Mouse (Mus musculus) MEL (cell line): ENCODE results near the gene Nt5c2. TPM values are rescaled to one million over a fixed set of nuclear protein-coding genes. Genes with fewer than 3 reads are reported as not detected.

Source experiments
- DNase-seq: peaks from one replicate; pipeline ENCODE4 v3.0.0; 2011; ENCODE audit warnings: low read depth, low spot score
- H3K27ac ChIP-seq: 2 replicates; pipeline ENCODE4 v1.5.1; 2012; ENCODE audit warnings: low read depth, mild to moderate bottlenecking, control low read depth, low read length, moderate library complexity; ENCODE audit not compliant: control insufficient read depth
- H3K27me3 ChIP-seq, 2 experiments: fragments of 150-350 bp in 1 of 2; sonication (generic) in 1 of 2; 2 replicates each; pipeline ENCODE4 v1.6.1; 2012; ENCODE audit warnings: low read length in 2 of 2, mild to moderate bottlenecking in 2 of 2, improper control_type of control experiment in 1 of 2, moderate library complexity in 1 of 2; ENCODE audit not compliant: insufficient read depth in 2 of 2, control insufficient read depth in 1 of 2
- H3K36me3 ChIP-seq, 2 experiments: 2 replicates each; pipeline ENCODE4 v1.6.1; 2012 to 2014; ENCODE audit warnings: low read length in 2 of 2, improper control_type of control experiment in 1 of 2, inconsistent platforms in 1 of 2, mild to moderate bottlenecking in 1 of 2; ENCODE audit not compliant: insufficient read depth in 2 of 2, control insufficient read depth in 1 of 2
- H3K4me1 ChIP-seq, 2 experiments: fragments of 150-350 bp in 1 of 2; sonication (generic) in 1 of 2; 2 replicates each; pipeline ENCODE4 v1.6.1; 2012; ENCODE audit warnings: low read length in 2 of 2, improper control_type of control experiment in 1 of 2, mild to moderate bottlenecking in 1 of 2; ENCODE audit not compliant: insufficient read depth in 2 of 2, control insufficient read depth in 1 of 2
- H3K4me3 ChIP-seq, 2 experiments: fragments of 150-350 bp in 1 of 2; sonication (generic) in 1 of 2; 2 replicates each; pipeline ENCODE4 v1.5.1; 2012; ENCODE audit warnings: low read depth in 2 of 2, low read length in 2 of 2, mild to moderate bottlenecking in 2 of 2, moderate library complexity in 2 of 2, control low read depth in 1 of 2, improper control_type of control experiment in 1 of 2; ENCODE audit not compliant: control insufficient read depth in 1 of 2, insufficient read depth in 1 of 2
- H3K79me2 ChIP-seq: 2 replicates; pipeline ENCODE4 v1.6.1; 2012; ENCODE audit warnings: mild to moderate bottlenecking, low read length, moderate library complexity; ENCODE audit not compliant: control insufficient read depth, poor library complexity, insufficient read depth
- H3K9ac ChIP-seq: 2 replicates; pipeline ENCODE4 v1.6.1; 2012; ENCODE audit warnings: low read depth, mild to moderate bottlenecking, control low read depth, low read length, moderate library complexity; ENCODE audit not compliant: control insufficient read depth, poor library complexity, severe bottlenecking
- H3K9me3 ChIP-seq: fragments of 150-350 bp; sonication (generic); replicated peaks from 2 replicates; pipeline ENCODE4 v1.6.1; 2012; ENCODE audit warnings: mild to moderate bottlenecking, low read length, improper control_type of control experiment, moderate library complexity; ENCODE audit not compliant: insufficient read depth
- BHLHE40 ChIP-seq: IDR thresholded peaks from 2 replicates; pipeline ENCODE4 v1.6.1; 2012; ENCODE audit warnings: low read depth, mild to moderate bottlenecking, inconsistent platforms, low read length, improper control_type of control experiment, borderline replicate concordance
- CHD2 ChIP-seq: IDR thresholded peaks from 2 replicates; pipeline ENCODE4 v1.6.1; 2011; ENCODE audit warnings: low read length, improper control_type of control experiment
- CTCF ChIP-seq, 3 experiments: IDR thresholded peaks in 2 of 3; conservative IDR thresholded peaks in 1 of 3; 2 replicates each; pipeline ENCODE4 v1.5.1; 2011 to 2012; ENCODE audit warnings: low read length in 3 of 3, low read depth in 2 of 3, mild to moderate bottlenecking in 2 of 3, improper control_type of control experiment in 1 of 3, inconsistent platforms in 1 of 3, mixed read lengths in 1 of 3, moderate library complexity in 1 of 3; ENCODE audit not compliant: control insufficient read depth in 1 of 3, insufficient read depth in 1 of 3, poor library complexity in 1 of 3, severe bottlenecking in 1 of 3
- E2F4 ChIP-seq: IDR thresholded peaks from 2 replicates; pipeline ENCODE4 v1.6.1; 2011; ENCODE audit warnings: low read depth, low read length, improper control_type of control experiment, borderline replicate concordance
- EP300 ChIP-seq, 2 experiments: IDR thresholded peaks; 2 replicates each; pipeline ENCODE4 v1.6.1; 2011; ENCODE audit warnings: improper control_type of control experiment in 2 of 2, low read length in 2 of 2, low read depth in 1 of 2, mild to moderate bottlenecking in 1 of 2
- ETS1 ChIP-seq: IDR thresholded peaks from 2 replicates; pipeline ENCODE4 v1.6.1; 2012; ENCODE audit warnings: low read depth, mild to moderate bottlenecking, inconsistent platforms, low read length, improper control_type of control experiment, moderate library complexity
- GATA1 ChIP-seq: IDR thresholded peaks from 2 replicates; pipeline ENCODE4 v1.6.1; 2011; ENCODE audit warnings: low read depth, low read length, improper control_type of control experiment
- HCFC1 ChIP-seq: IDR thresholded peaks from 2 replicates; pipeline ENCODE4 v1.6.1; 2012; ENCODE audit warnings: low read depth, mild to moderate bottlenecking, inconsistent platforms, low read length, improper control_type of control experiment, moderate library complexity
- JUND ChIP-seq: IDR thresholded peaks from 2 replicates; pipeline ENCODE4 v1.6.1; 2011; ENCODE audit warnings: low read depth, mild to moderate bottlenecking, improper control_type of control experiment, low read length
- KAT2A ChIP-seq: conservative IDR thresholded peaks from 2 replicates; pipeline ENCODE4 v1.6.1; 2012; ENCODE audit warnings: low read depth, low read length, improper control_type of control experiment, inconsistent platforms
- MAFK ChIP-seq: IDR thresholded peaks from 2 replicates; pipeline ENCODE4 v1.6.1; 2011; ENCODE audit warnings: low read depth, mild to moderate bottlenecking, low read length, improper control_type of control experiment, borderline replicate concordance
- MEF2A ChIP-seq: IDR thresholded peaks from 2 replicates; pipeline ENCODE4 v1.6.1; 2014; ENCODE audit warnings: low read depth, mild to moderate bottlenecking, inconsistent platforms, low read length, improper control_type of control experiment; ENCODE audit not compliant: poor library complexity, insufficient replicate concordance, severe bottlenecking; ENCODE audit errors: extremely low read depth
- MXI1 ChIP-seq: IDR thresholded peaks from 2 replicates; pipeline ENCODE4 v1.6.1; 2011; ENCODE audit warnings: mild to moderate bottlenecking, low read depth, low read length, improper control_type of control experiment
- MYB ChIP-seq: IDR thresholded peaks from 2 replicates; pipeline ENCODE4 v1.6.1; 2011; ENCODE audit warnings: mild to moderate bottlenecking, low read depth, low read length, improper control_type of control experiment
- MYC ChIP-seq: IDR thresholded peaks from 2 replicates; pipeline ENCODE4 v1.6.1; 2011; ENCODE audit warnings: low read depth, mild to moderate bottlenecking, low read length, improper control_type of control experiment, moderate library complexity
- NELFE ChIP-seq: IDR thresholded peaks from 2 replicates; pipeline ENCODE4 v1.6.1; 2011; ENCODE audit warnings: low read depth, low read length, improper control_type of control experiment
- POLR2A ChIP-seq, 2 experiments: IDR thresholded peaks; 2 replicates each; pipeline ENCODE4 v1.6.1; 2011 to 2012; ENCODE audit warnings: low read length in 2 of 2, mild to moderate bottlenecking in 2 of 2, control low read depth in 1 of 2, improper control_type of control experiment in 1 of 2, low read depth in 1 of 2, moderate library complexity in 1 of 2; ENCODE audit not compliant: control insufficient read depth in 1 of 2, insufficient read depth in 1 of 2, poor library complexity in 1 of 2
- POLR2AphosphoS2 ChIP-seq: IDR thresholded peaks from 2 replicates; pipeline ENCODE4 v1.6.1; 2011; ENCODE audit warnings: low read length, improper control_type of control experiment
- POLR2AphosphoS5 ChIP-seq: IDR thresholded peaks from 2 replicates; pipeline ENCODE4 v1.6.1; 2012; ENCODE audit warnings: low read depth, borderline replicate concordance, mild to moderate bottlenecking, inconsistent platforms, low read length, moderate library complexity, mixed read lengths
- RCOR1 ChIP-seq: IDR thresholded peaks from 2 replicates; pipeline ENCODE4 v1.6.1; 2012; ENCODE audit warnings: low read depth, mild to moderate bottlenecking, inconsistent platforms, low read length, improper control_type of control experiment
- SIN3A ChIP-seq: IDR thresholded peaks from 2 replicates; pipeline ENCODE4 v1.6.1; 2012; ENCODE audit warnings: low read length, improper control_type of control experiment, inconsistent platforms
- SMC3 ChIP-seq: IDR thresholded peaks from 2 replicates; pipeline ENCODE4 v1.6.1; 2011; ENCODE audit warnings: low read depth, low read length, improper control_type of control experiment
- TAL1 ChIP-seq: IDR thresholded peaks from 2 replicates; pipeline ENCODE4 v1.6.1; 2012; ENCODE audit warnings: mild to moderate bottlenecking, inconsistent platforms, low read length, moderate library complexity, mixed read lengths
- TBP ChIP-seq: IDR thresholded peaks from 2 replicates; pipeline ENCODE4 v1.8.0; 2011; ENCODE audit warnings: low read depth, low read length, improper control_type of control experiment
- TCF12 ChIP-seq: IDR thresholded peaks from 2 replicates; pipeline ENCODE4 v1.6.1; 2014; ENCODE audit warnings: low read depth, mild to moderate bottlenecking, inconsistent platforms, low read length, improper control_type of control experiment, moderate library complexity
- UBTF ChIP-seq: IDR thresholded peaks from 2 replicates; pipeline ENCODE4 v1.6.1; 2012; ENCODE audit warnings: low read depth, mild to moderate bottlenecking, inconsistent platforms, low read length, improper control_type of control experiment, moderate library complexity, borderline replicate concordance; ENCODE audit not compliant: insufficient read depth
- ZC3H11A ChIP-seq: IDR thresholded peaks from 2 replicates; pipeline ENCODE4 v1.6.1; 2012; ENCODE audit warnings: low read depth, mild to moderate bottlenecking, inconsistent platforms, low read length, improper control_type of control experiment
- ZKSCAN1 ChIP-seq: IDR thresholded peaks from 2 replicates; pipeline ENCODE4 v1.6.1; 2012; ENCODE audit warnings: low read depth, mild to moderate bottlenecking, inconsistent platforms, low read length, improper control_type of control experiment, moderate library complexity
- ZMIZ1 ChIP-seq: IDR thresholded peaks from 2 replicates; pipeline ENCODE4 v1.6.1; 2012; ENCODE audit warnings: low read depth, mild to moderate bottlenecking, inconsistent platforms, low read length, improper control_type of control experiment, moderate library complexity
- ZNF384 ChIP-seq: IDR thresholded peaks from 2 replicates; pipeline ENCODE4 v1.6.1; 2012; ENCODE audit warnings: low read depth, mild to moderate bottlenecking, inconsistent platforms, low read length, improper control_type of control experiment
- polyA plus RNA-seq, 2 experiments: library from polyadenylated mRNA; stranded (reverse) in 1 of 2; unstranded in 1 of 2; fragments of >175 nt in 1 of 2; fragments of >200 nt in 1 of 2; gene quantifications; 2 replicates each; pipeline versions ENCODE4 v1.2.1 to v1.2.4; 2012; ENCODE audit warnings: low replicate concordance in 2 of 2, low read depth in 1 of 2; ENCODE audit not compliant: insufficient read length in 2 of 2, insufficient read depth in 1 of 2, missing spikeins in 1 of 2
- total RNA-seq: library from RNA; depleted of rRNA; stranded (reverse); fragments of 300-350 nt; gene quantifications from 2 replicates; pipeline ENCODE4 v1.2.3, GENCODE M21; 2012

Gene Nt5c2
- total and polyA plus RNA-seq, 3 experiments = 64.6 to 455 (median 147) TPM

GRCm38 (mm10) chr19:46864731-46865331, 150.1 kb downstream of the Nt5c2 start:
- peak overlapping the region; percentile 7 to 15 for H3K4me3 ChIP-seq
- H3K9me3 ChIP-seq = no peaks in the 10 kb centered on the region
- peaks cover 0 to 36% of the 10 kb centered on the region in 2 experiments; a peak in 2 of 4 replicates for H3K36me3 ChIP-seq
- peaks cover 20 to 37% of the 10 kb centered on the region in 2 experiments for H3K4me1 ChIP-seq
- no peaks in the 10 kb centered on the region for H3K79me2 ChIP-seq
- H3K27ac ChIP-seq = peak overlapping the region; percentile 64
- TF ChIP-seq POLR2A (IDR thresholded peaks at IDR 0.05; ENCODE audit: control insufficient read depth in 1 of 2, insufficient read depth in 1 of 2, low read depth in 1 of 2, low read length in 2 of 2, poor library complexity in 1 of 2) = 0 out of 4 replicates have a peak, but pooled peaks of 1 of the 2 experiments have one; percentile 27
- no peak for TF ChIP-seq POLR2AphosphoS5
- no peak for TF ChIP-seq ZKSCAN1
- TF ChIP-seq TBP = no peak
- peak; percentile 71 for TF ChIP-seq TCF12
- TF ChIP-seq GATA1 = peak; percentile 89
- peak; percentile 60 for TF ChIP-seq RCOR1
- TF ChIP-seq TAL1 = peak; percentile 52
- peak; percentile 67; the same call in 1 of the 2 replicates for TF ChIP-seq ETS1
- TF ChIP-seq MYC = no peak
- TF ChIP-seq MAFK = no peak
- 0 out of 2 replicates have a peak, but pooled peaks have one; percentile 15 for TF ChIP-seq BHLHE40
- TF ChIP-seq MXI1 = 0 out of 2 replicates have a peak, but pooled peaks have one; percentile 37
- no peak for TF ChIP-seq ZMIZ1
- TF ChIP-seq ZNF384 = peak; percentile 89
- no peak for TF ChIP-seq HCFC1
- peak in 1 of 2 experiments; percentile 71; a peak in 2 of 4 replicates for TF ChIP-seq EP300 (IDR thresholded peaks at IDR 0.05; ENCODE audit: low read depth in 1 of 2, low read length in 2 of 2)
- peak overlapping the region; percentile 42 for H3K9ac ChIP-seq
- peak; percentile 75 for DNase-seq
- no peaks in the 10 kb centered on the region for H3K27me3 ChIP-seq

GRCm38 (mm10) chr19:46864079-46864478, 150.9 kb downstream of the Nt5c2 start:
- peaks cover 0 to 34% of the 10 kb centered on the region in 2 experiments; a peak in 2 of 4 replicates for H3K36me3 ChIP-seq
- peak overlapping the region; percentile 84 for H3K27ac ChIP-seq
- H3K9ac ChIP-seq = peak overlapping the region; percentile 54
- H3K4me1 ChIP-seq = peaks cover 20 to 37% of the 10 kb centered on the region in 2 experiments
- no peaks in the 10 kb centered on the region for H3K79me2 ChIP-seq
- DNase-seq = peak; percentile 93
- no peaks in the 10 kb centered on the region for H3K27me3 ChIP-seq
- H3K4me3 ChIP-seq = peak overlapping the region; percentile 25 to 30
- no peaks in the 10 kb centered on the region for H3K9me3 ChIP-seq
- TF ChIP-seq MEF2A (no peak), SIN3A (peak; percentile 75), KAT2A (no peak), MYB (no peak), POLR2AphosphoS2 (no peak), HCFC1 (no peak), CHD2 (no peak), SMC3 (no peak), UBTF (no peak), ZMIZ1 (no peak), NELFE (no peak), ZC3H11A (no peak), MAFK (no peak), JUND (no peak), CTCF (IDR thresholded peaks at IDR 0.05 in 2 of 3, conservative IDR thresholded peaks at IDR 0.05 in 1 of 3; ENCODE audit: control insufficient read depth in 1 of 3, insufficient read depth in 1 of 3, low read depth in 2 of 3, low read length in 3 of 3, poor library complexity in 1 of 3, severe bottlenecking in 1 of 3) (no peak), TCF12 (no peak; the same call in 1 of the 2 replicates), RCOR1 (no peak), E2F4 (no peak), GATA1 (no peak), MXI1 (peak; percentile 48), TBP (0 out of 2 replicates have a peak, but pooled peaks have one; percentile 30)
